In genomic region chr13:104817696-104818095, GRCm38 (mm10) we compare ENCODE assay signal across 7 mouse cellular contexts. TPM values are rescaled to one million over a fixed set of nuclear protein-coding genes. Genes with fewer than 3 reads are reported as not detected.
DNase-seq lines count a peak whose midpoint lies in the region; ATAC-seq lines count a peak whose summit lies in the region.

No protein-coding gene starts in this region.

- WGBS in limb, embryonic 10.5 days, result 63% methylated on average over 12 of the region's 12 CpGs
- WGBS in neural tube, embryonic 12.5 days, result 59% methylated on average over 12 of the region's 12 CpGs

- no peaks in the 10 kb centered on the region for H3K9me3 ChIP-seq in limb, embryonic 10.5 days (replicated peaks)
- H3K9me3 ChIP-seq in neural tube, embryonic 12.5 days, result no peaks in the 10 kb centered on the region

- H3K9ac ChIP-seq in neural tube, embryonic 12.5 days, result peak overlapping the region; percentile 79

- peaks cover 12% of the 10 kb centered on the region; the same call in 1 of the 2 replicates for H3K36me3 ChIP-seq in limb, embryonic 10.5 days
- no peaks in the 10 kb centered on the region for H3K36me3 ChIP-seq in neural tube, embryonic 12.5 days

- peak; percentile 20 for ATAC-seq in erythroid progenitor cell, adult 5-6 weeks (replicated peaks; ENCODE audit: low FRiP score, poor library complexity, severe bottlenecking)
- ATAC-seq in neural tube, embryonic 12.5 days (ENCODE audit: low FRiP score, low read depth), result no peak

- H3K4me1 ChIP-seq in limb, embryonic 10.5 days, result peaks cover 24% of the 10 kb centered on the region
- peaks cover 17% of the 10 kb centered on the region for H3K4me1 ChIP-seq in neural tube, embryonic 12.5 days

- peak overlapping the region; percentile 86 for H3K4me3 ChIP-seq in limb, embryonic 10.5 days
- peak overlapping the region; percentile 65 for H3K4me3 ChIP-seq in neural tube, embryonic 12.5 days

- peak overlapping the region; percentile 98 for H3K27ac ChIP-seq in limb, embryonic 10.5 days
- no peak overlapping the region for H3K27ac ChIP-seq in neural tube, embryonic 12.5 days

- H3K27me3 ChIP-seq in limb, embryonic 10.5 days (ENCODE audit: low read depth, poor library complexity, severe bottlenecking), result no peaks in the 10 kb centered on the region
- H3K27me3 ChIP-seq in neural tube, embryonic 12.5 days (replicated peaks), result no peaks in the 10 kb centered on the region

- H3K4me2 ChIP-seq in neural tube, embryonic 12.5 days (replicated peaks), result peak overlapping the region; percentile 73

- peak; percentile 26 to 31 for DNase-seq in spleen, postnatal 10 days (ENCODE audit: low spot score in 2 of 2)
- no peak for DNase-seq in spleen, adult 12 weeks (ENCODE audit: low spot score)
- no peak for DNase-seq in limb, embryonic 10.5 days (ENCODE audit: low spot score)
- no peak for DNase-seq in yolk sac, embryonic 10.5 days (ENCODE audit: low spot score)
- DNase-seq in cerebellum, postnatal 4 days (ENCODE audit: low spot score in 2 of 2), result no peak

RNA-seq across cellular contexts. Expression of gene Cwc27, which starts 0.8 kb away (rescaled TPM):
- 20.5 and 23.9 TPM in 2 replicates for total RNA-seq in erythroid progenitor cell, adult 5-6 weeks (2015; ENCODE audit: low replicate concordance)
- total RNA-seq in erythroid progenitor cell, adult 5-6 weeks (2017; ENCODE audit: low replicate concordance), result 13.1 and 15.3 TPM in 2 replicates
- polyA plus RNA-seq in limb, embryonic 10.5 days (2016; fragmentation: Nextera tagmentation; extraction: Ambion mirVana), result 31.0 and 33.3 TPM in 2 replicates
- 25.5 and 27.6 TPM in 2 replicates for polyA plus RNA-seq in neural tube, embryonic 12.5 days (2016; fragmentation: Nextera tagmentation; extraction: Ambion mirVana)

RNA-seq across cellular contexts. Expression of gene Srek1ip1, which starts 25.4 kb away (rescaled TPM):
- total RNA-seq in erythroid progenitor cell, adult 5-6 weeks (2015; ENCODE audit: low replicate concordance), result 11.9 and 30.2 TPM in 2 replicates
- 6.3 and 12.2 TPM in 2 replicates for total RNA-seq in erythroid progenitor cell, adult 5-6 weeks (2017; ENCODE audit: low replicate concordance)
- polyA plus RNA-seq in limb, embryonic 10.5 days (2016; fragmentation: Nextera tagmentation; extraction: Ambion mirVana), result 17.4 TPM in 2 replicates
- 17.4 and 18.6 TPM in 2 replicates for polyA plus RNA-seq in neural tube, embryonic 12.5 days (2016; fragmentation: Nextera tagmentation; extraction: Ambion mirVana)

RNA-seq across cellular contexts. Expression of gene Shisal2b, which starts 46.0 kb away (rescaled TPM):
- not detected in 2 replicates for total RNA-seq in erythroid progenitor cell, adult 5-6 weeks (2015; ENCODE audit: low replicate concordance)
- not detected in 2 replicates for total RNA-seq in erythroid progenitor cell, adult 5-6 weeks (2017; ENCODE audit: low replicate concordance)
- 0.10 and 0.11 TPM in 2 replicates for polyA plus RNA-seq in limb, embryonic 10.5 days (2016; fragmentation: Nextera tagmentation; extraction: Ambion mirVana)
- 0.41 and 0.42 TPM in 2 replicates for polyA plus RNA-seq in neural tube, embryonic 12.5 days (2016; fragmentation: Nextera tagmentation; extraction: Ambion mirVana)

Comparison
In these comparisons a context has a peak if more than half of its experiments do, and no peak if none do; other contexts are left out.
1. DNase-seq: peak in spleen, postnatal 10 days (2 of 2); none in spleen, adult 12 weeks (single experiment), limb, embryonic 10.5 days (single experiment), yolk sac, embryonic 10.5 days (single experiment) and cerebellum, postnatal 4 days (0 of 2).